Mouse (Mus musculus) MEL (cell line): ENCODE results near the gene Trdmt1. TPM values are rescaled to one million over a fixed set of nuclear protein-coding genes. Genes with fewer than 3 reads are reported as not detected.

Source experiments
- DNase-seq: peaks from one replicate; pipeline ENCODE4 v3.0.0; 2011; ENCODE audit warnings: low read depth, low spot score
- H3K27ac ChIP-seq: 2 replicates; pipeline ENCODE4 v1.5.1; 2012; ENCODE audit warnings: low read depth, mild to moderate bottlenecking, control low read depth, low read length, moderate library complexity; ENCODE audit not compliant: control insufficient read depth
- H3K27me3 ChIP-seq, 2 experiments: fragments of 150-350 bp in 1 of 2; sonication (generic) in 1 of 2; 2 replicates each; pipeline ENCODE4 v1.6.1; 2012; ENCODE audit warnings: low read length in 2 of 2, mild to moderate bottlenecking in 2 of 2, improper control_type of control experiment in 1 of 2, moderate library complexity in 1 of 2; ENCODE audit not compliant: insufficient read depth in 2 of 2, control insufficient read depth in 1 of 2
- H3K36me3 ChIP-seq, 2 experiments: 2 replicates each; pipeline ENCODE4 v1.6.1; 2012 to 2014; ENCODE audit warnings: low read length in 2 of 2, improper control_type of control experiment in 1 of 2, inconsistent platforms in 1 of 2, mild to moderate bottlenecking in 1 of 2; ENCODE audit not compliant: insufficient read depth in 2 of 2, control insufficient read depth in 1 of 2
- H3K4me1 ChIP-seq, 2 experiments: fragments of 150-350 bp in 1 of 2; sonication (generic) in 1 of 2; 2 replicates each; pipeline ENCODE4 v1.6.1; 2012; ENCODE audit warnings: low read length in 2 of 2, improper control_type of control experiment in 1 of 2, mild to moderate bottlenecking in 1 of 2; ENCODE audit not compliant: insufficient read depth in 2 of 2, control insufficient read depth in 1 of 2
- H3K4me3 ChIP-seq, 2 experiments: fragments of 150-350 bp in 1 of 2; sonication (generic) in 1 of 2; 2 replicates each; pipeline ENCODE4 v1.5.1; 2012; ENCODE audit warnings: low read depth in 2 of 2, low read length in 2 of 2, mild to moderate bottlenecking in 2 of 2, moderate library complexity in 2 of 2, control low read depth in 1 of 2, improper control_type of control experiment in 1 of 2; ENCODE audit not compliant: control insufficient read depth in 1 of 2, insufficient read depth in 1 of 2
- H3K79me2 ChIP-seq: 2 replicates; pipeline ENCODE4 v1.6.1; 2012; ENCODE audit warnings: mild to moderate bottlenecking, low read length, moderate library complexity; ENCODE audit not compliant: control insufficient read depth, poor library complexity, insufficient read depth
- H3K9ac ChIP-seq: 2 replicates; pipeline ENCODE4 v1.6.1; 2012; ENCODE audit warnings: low read depth, mild to moderate bottlenecking, control low read depth, low read length, moderate library complexity; ENCODE audit not compliant: control insufficient read depth, poor library complexity, severe bottlenecking
- H3K9me3 ChIP-seq: fragments of 150-350 bp; sonication (generic); replicated peaks from 2 replicates; pipeline ENCODE4 v1.6.1; 2012; ENCODE audit warnings: mild to moderate bottlenecking, low read length, improper control_type of control experiment, moderate library complexity; ENCODE audit not compliant: insufficient read depth
- BHLHE40 ChIP-seq: IDR thresholded peaks from 2 replicates; pipeline ENCODE4 v1.6.1; 2012; ENCODE audit warnings: low read depth, mild to moderate bottlenecking, inconsistent platforms, low read length, improper control_type of control experiment, borderline replicate concordance
- CHD1 ChIP-seq: IDR thresholded peaks from 2 replicates; pipeline ENCODE4 v1.6.1; 2012; ENCODE audit warnings: low read depth, mild to moderate bottlenecking, inconsistent platforms, low read length, improper control_type of control experiment
- CHD2 ChIP-seq: IDR thresholded peaks from 2 replicates; pipeline ENCODE4 v1.6.1; 2011; ENCODE audit warnings: low read length, improper control_type of control experiment
- CTCF ChIP-seq, 3 experiments: IDR thresholded peaks in 2 of 3; conservative IDR thresholded peaks in 1 of 3; 2 replicates each; pipeline ENCODE4 v1.5.1; 2011 to 2012; ENCODE audit warnings: low read length in 3 of 3, low read depth in 2 of 3, mild to moderate bottlenecking in 2 of 3, improper control_type of control experiment in 1 of 3, inconsistent platforms in 1 of 3, mixed read lengths in 1 of 3, moderate library complexity in 1 of 3; ENCODE audit not compliant: control insufficient read depth in 1 of 3, insufficient read depth in 1 of 3, poor library complexity in 1 of 3, severe bottlenecking in 1 of 3
- E2F4 ChIP-seq: IDR thresholded peaks from 2 replicates; pipeline ENCODE4 v1.6.1; 2011; ENCODE audit warnings: low read depth, low read length, improper control_type of control experiment, borderline replicate concordance
- EP300 ChIP-seq, 2 experiments: IDR thresholded peaks; 2 replicates each; pipeline ENCODE4 v1.6.1; 2011; ENCODE audit warnings: improper control_type of control experiment in 2 of 2, low read length in 2 of 2, low read depth in 1 of 2, mild to moderate bottlenecking in 1 of 2
- ETS1 ChIP-seq: IDR thresholded peaks from 2 replicates; pipeline ENCODE4 v1.6.1; 2012; ENCODE audit warnings: low read depth, mild to moderate bottlenecking, inconsistent platforms, low read length, improper control_type of control experiment, moderate library complexity
- GABPA ChIP-seq: IDR thresholded peaks from 2 replicates; pipeline ENCODE4 v1.6.1; 2012; ENCODE audit warnings: low read depth, mild to moderate bottlenecking, inconsistent platforms, low read length, improper control_type of control experiment, moderate library complexity
- GATA1 ChIP-seq: IDR thresholded peaks from 2 replicates; pipeline ENCODE4 v1.6.1; 2011; ENCODE audit warnings: low read depth, low read length, improper control_type of control experiment
- HCFC1 ChIP-seq: IDR thresholded peaks from 2 replicates; pipeline ENCODE4 v1.6.1; 2012; ENCODE audit warnings: low read depth, mild to moderate bottlenecking, inconsistent platforms, low read length, improper control_type of control experiment, moderate library complexity
- JUND ChIP-seq: IDR thresholded peaks from 2 replicates; pipeline ENCODE4 v1.6.1; 2011; ENCODE audit warnings: low read depth, mild to moderate bottlenecking, improper control_type of control experiment, low read length
- KAT2A ChIP-seq: conservative IDR thresholded peaks from 2 replicates; pipeline ENCODE4 v1.6.1; 2012; ENCODE audit warnings: low read depth, low read length, improper control_type of control experiment, inconsistent platforms
- MAFK ChIP-seq: IDR thresholded peaks from 2 replicates; pipeline ENCODE4 v1.6.1; 2011; ENCODE audit warnings: low read depth, mild to moderate bottlenecking, low read length, improper control_type of control experiment, borderline replicate concordance
- MAX ChIP-seq: IDR thresholded peaks from 2 replicates; pipeline ENCODE4 v1.6.1; 2011; ENCODE audit warnings: low read length, improper control_type of control experiment
- MAZ ChIP-seq: IDR thresholded peaks from 2 replicates; pipeline ENCODE4 v1.6.1; 2012; ENCODE audit warnings: low read depth, mild to moderate bottlenecking, inconsistent platforms, low read length, improper control_type of control experiment
- MEF2A ChIP-seq: IDR thresholded peaks from 2 replicates; pipeline ENCODE4 v1.6.1; 2014; ENCODE audit warnings: low read depth, mild to moderate bottlenecking, inconsistent platforms, low read length, improper control_type of control experiment; ENCODE audit not compliant: poor library complexity, insufficient replicate concordance, severe bottlenecking; ENCODE audit errors: extremely low read depth
- MXI1 ChIP-seq: IDR thresholded peaks from 2 replicates; pipeline ENCODE4 v1.6.1; 2011; ENCODE audit warnings: mild to moderate bottlenecking, low read depth, low read length, improper control_type of control experiment
- MYB ChIP-seq: IDR thresholded peaks from 2 replicates; pipeline ENCODE4 v1.6.1; 2011; ENCODE audit warnings: mild to moderate bottlenecking, low read depth, low read length, improper control_type of control experiment
- NELFE ChIP-seq: IDR thresholded peaks from 2 replicates; pipeline ENCODE4 v1.6.1; 2011; ENCODE audit warnings: low read depth, low read length, improper control_type of control experiment
- NRF1 ChIP-seq: IDR thresholded peaks from 2 replicates; pipeline ENCODE4 v1.6.1; 2014; ENCODE audit warnings: low read depth, mild to moderate bottlenecking, inconsistent platforms, low read length, improper control_type of control experiment, moderate library complexity; ENCODE audit not compliant: poor library complexity, insufficient read depth, severe bottlenecking
- POLR2A ChIP-seq, 2 experiments: IDR thresholded peaks; 2 replicates each; pipeline ENCODE4 v1.6.1; 2011 to 2012; ENCODE audit warnings: low read length in 2 of 2, mild to moderate bottlenecking in 2 of 2, control low read depth in 1 of 2, improper control_type of control experiment in 1 of 2, low read depth in 1 of 2, moderate library complexity in 1 of 2; ENCODE audit not compliant: control insufficient read depth in 1 of 2, insufficient read depth in 1 of 2, poor library complexity in 1 of 2
- POLR2AphosphoS2 ChIP-seq: IDR thresholded peaks from 2 replicates; pipeline ENCODE4 v1.6.1; 2011; ENCODE audit warnings: low read length, improper control_type of control experiment
- RAD21 ChIP-seq: IDR thresholded peaks from 2 replicates; pipeline ENCODE4 v1.6.1; 2011; ENCODE audit warnings: mild to moderate bottlenecking, low read depth, low read length, improper control_type of control experiment
- RCOR1 ChIP-seq: IDR thresholded peaks from 2 replicates; pipeline ENCODE4 v1.6.1; 2012; ENCODE audit warnings: low read depth, mild to moderate bottlenecking, inconsistent platforms, low read length, improper control_type of control experiment
- SIN3A ChIP-seq: IDR thresholded peaks from 2 replicates; pipeline ENCODE4 v1.6.1; 2012; ENCODE audit warnings: low read length, improper control_type of control experiment, inconsistent platforms
- SMC3 ChIP-seq: IDR thresholded peaks from 2 replicates; pipeline ENCODE4 v1.6.1; 2011; ENCODE audit warnings: low read depth, low read length, improper control_type of control experiment
- TAL1 ChIP-seq: IDR thresholded peaks from 2 replicates; pipeline ENCODE4 v1.6.1; 2012; ENCODE audit warnings: mild to moderate bottlenecking, inconsistent platforms, low read length, moderate library complexity, mixed read lengths
- TBP ChIP-seq: IDR thresholded peaks from 2 replicates; pipeline ENCODE4 v1.8.0; 2011; ENCODE audit warnings: low read depth, low read length, improper control_type of control experiment
- TCF12 ChIP-seq: IDR thresholded peaks from 2 replicates; pipeline ENCODE4 v1.6.1; 2014; ENCODE audit warnings: low read depth, mild to moderate bottlenecking, inconsistent platforms, low read length, improper control_type of control experiment, moderate library complexity
- UBTF ChIP-seq: IDR thresholded peaks from 2 replicates; pipeline ENCODE4 v1.6.1; 2012; ENCODE audit warnings: low read depth, mild to moderate bottlenecking, inconsistent platforms, low read length, improper control_type of control experiment, moderate library complexity, borderline replicate concordance; ENCODE audit not compliant: insufficient read depth
- USF1 ChIP-seq: IDR thresholded peaks from 2 replicates; pipeline ENCODE4 v1.6.1; 2014; ENCODE audit warnings: low read depth, mild to moderate bottlenecking, inconsistent platforms, low read length, improper control_type of control experiment, moderate library complexity
- USF2 ChIP-seq, 2 experiments: IDR thresholded peaks; 2 replicates each; pipeline ENCODE4 v1.6.1; 2011 to 2012; ENCODE audit warnings: improper control_type of control experiment in 2 of 2, low read length in 2 of 2, borderline replicate concordance in 1 of 2, inconsistent platforms in 1 of 2, low read depth in 1 of 2, mild to moderate bottlenecking in 1 of 2; ENCODE audit not compliant: insufficient read depth in 1 of 2
- ZC3H11A ChIP-seq: IDR thresholded peaks from 2 replicates; pipeline ENCODE4 v1.6.1; 2012; ENCODE audit warnings: low read depth, mild to moderate bottlenecking, inconsistent platforms, low read length, improper control_type of control experiment
- ZKSCAN1 ChIP-seq: IDR thresholded peaks from 2 replicates; pipeline ENCODE4 v1.6.1; 2012; ENCODE audit warnings: low read depth, mild to moderate bottlenecking, inconsistent platforms, low read length, improper control_type of control experiment, moderate library complexity
- ZMIZ1 ChIP-seq: IDR thresholded peaks from 2 replicates; pipeline ENCODE4 v1.6.1; 2012; ENCODE audit warnings: low read depth, mild to moderate bottlenecking, inconsistent platforms, low read length, improper control_type of control experiment, moderate library complexity
- ZNF384 ChIP-seq: IDR thresholded peaks from 2 replicates; pipeline ENCODE4 v1.6.1; 2012; ENCODE audit warnings: low read depth, mild to moderate bottlenecking, inconsistent platforms, low read length, improper control_type of control experiment
- polyA plus RNA-seq, 2 experiments: library from polyadenylated mRNA; stranded (reverse) in 1 of 2; unstranded in 1 of 2; fragments of >175 nt in 1 of 2; fragments of >200 nt in 1 of 2; gene quantifications; 2 replicates each; pipeline versions ENCODE4 v1.2.1 to v1.2.4; 2012; ENCODE audit warnings: low replicate concordance in 2 of 2, low read depth in 1 of 2; ENCODE audit not compliant: insufficient read length in 2 of 2, insufficient read depth in 1 of 2, missing spikeins in 1 of 2
- total RNA-seq: library from RNA; depleted of rRNA; stranded (reverse); fragments of 300-350 nt; gene quantifications from 2 replicates; pipeline ENCODE4 v1.2.3, GENCODE M21; 2012

The Trdmt1 gene
- total and polyA plus RNA-seq, 3 experiments: 8.6 to 9.2 TPM; not detected in 1

DNA sequence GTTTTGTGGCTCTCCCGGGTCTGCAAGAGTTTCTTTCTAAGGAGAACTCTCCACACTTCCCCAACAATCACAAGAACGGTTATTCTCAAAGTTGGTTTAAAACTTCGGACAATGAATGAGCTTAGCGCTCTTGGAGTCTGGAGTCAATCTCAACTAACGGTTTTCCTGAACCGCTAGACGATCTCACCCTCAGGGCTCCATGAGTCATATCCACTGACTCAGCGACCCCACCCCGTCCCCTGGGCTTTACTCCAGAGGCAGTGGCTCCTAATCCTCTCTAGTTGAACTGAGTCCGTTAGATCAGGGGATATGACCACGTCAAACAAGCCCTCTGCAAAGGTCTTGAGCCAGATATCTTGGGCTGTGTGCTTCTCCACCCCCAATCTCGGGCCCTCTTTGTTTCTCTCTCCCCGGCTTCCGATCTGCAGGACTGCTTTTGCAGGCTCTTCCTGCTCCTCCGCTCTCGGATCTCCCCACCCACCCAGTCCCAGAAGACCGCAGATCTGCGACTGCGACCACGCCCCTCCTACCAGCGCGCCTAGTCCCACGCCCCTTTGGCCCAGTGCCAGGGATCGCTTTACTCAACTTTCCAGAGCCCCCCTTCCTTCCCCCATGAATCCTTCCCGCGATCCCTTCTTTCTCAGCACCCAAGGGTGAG lies 29.1 kb upstream of the Trdmt1 start, which contains the start of gene Vim:
Gene Vim (plus strand): TSS at position 520 of the 658 bp plus-strand sequence.
- Histone ChIP-seq H3K27me3 (no peaks in the 10 kb centered on the region), H3K4me1 (peaks cover 0 to 16% of the 10 kb centered on the region in 2 experiments; a peak in 3 of 4 replicates), H3K4me3 (peak within 1 kb of the TSS; percentile 72 to 78), H3K79me2 (no peaks in the 10 kb centered on the region), H3K9ac (peak within 1 kb of the TSS; percentile 68), H3K9me3 (no peaks in the 10 kb centered on the region), H3K27ac (peak within 1 kb of the TSS; percentile 93), H3K36me3 (peaks cover 0 to 16% of the 10 kb centered on the region in 2 experiments; a peak in 3 of 4 replicates)
- DNase-seq: peak; percentile 94
- TF ChIP-seq CTCF (IDR thresholded peaks at IDR 0.05 in 2 of 3, conservative IDR thresholded peaks at IDR 0.05 in 1 of 3; ENCODE audit: control insufficient read depth in 1 of 3, insufficient read depth in 1 of 3, low read depth in 2 of 3, low read length in 3 of 3, poor library complexity in 1 of 3, severe bottlenecking in 1 of 3) (no peak), NELFE (peak; percentile 6; the same call in 1 of the 2 replicates), KAT2A (no peak), MYB (peak; percentile 85), E2F4 (no peak), CHD2 (no peak), NRF1 (no peak), JUND (peak; percentile 61; the same call in 1 of the 2 replicates), MXI1 (peak; percentile 59), CHD1 (0 out of 2 replicates have a peak, but pooled peaks have one; percentile 19), MAZ (no peak; the same call in none of the 2 replicates), ETS1 (peak; percentile 53; the same call in 1 of the 2 replicates), TCF12 (peak; percentile 42; the same call in 1 of the 2 replicates), POLR2AphosphoS2 (no peak), RAD21 (no peak), BHLHE40 (no peak), ZC3H11A (no peak), UBTF (no peak), ZNF384 (no peak), USF1 (no peak), ZMIZ1 (no peak), TBP (0 out of 2 replicates have a peak, but pooled peaks have one; percentile 14), USF2 (IDR thresholded peaks at IDR 0.05; ENCODE audit: borderline replicate concordance in 1 of 2, insufficient read depth in 1 of 2, low read depth in 1 of 2, low read length in 2 of 2) (no peak), TAL1 (no peak), POLR2A (IDR thresholded peaks at IDR 0.05; ENCODE audit: control insufficient read depth in 1 of 2, insufficient read depth in 1 of 2, low read depth in 1 of 2, low read length in 2 of 2, poor library complexity in 1 of 2) (peak in 1 of 2 experiments; percentile 37; a peak in 1 of 4 replicates), GATA1 (peak; percentile 53), SMC3 (no peak), SIN3A (peak; percentile 61), EP300 (IDR thresholded peaks at IDR 0.05; ENCODE audit: low read depth in 1 of 2, low read length in 2 of 2) (peak; percentile 45 to 80), MEF2A (no peak), GABPA (no peak), MAX (no peak; the same call in none of the 2 replicates), ZKSCAN1 (no peak), HCFC1 (no peak; the same call in 1 of the 2 replicates), RCOR1 (peak; percentile 16; the same call in 1 of the 2 replicates), MAFK (no peak)
